Mouse (Mus musculus) megakaryocyte, embryonic 14.5 days (primary cell): ENCODE results near the gene Tmem120a.

ENCODE experiments used
- FLI1 ChIP-seq: IDR thresholded peaks from 2 replicates; pipeline ENCODE4 v1.6.1; 2012; ENCODE audit warnings: low read length, inconsistent platforms, mixed read lengths
- GATA1 ChIP-seq: IDR thresholded peaks from 3 replicates; pipeline ENCODE4 v1.6.1; 2012; ENCODE audit warnings: mixed read lengths, low read length, inconsistent platforms, borderline replicate concordance

GRCm38 (mm10) chr5:135702190-135702589 lies 42.1 kb downstream of the Tmem120a start:
- no peak for TF ChIP-seq FLI1
- TF ChIP-seq GATA1: no peak
